Mouse (Mus musculus): ENCODE measurements at regions not wholly inside any gene's neighbourhood (a gene's known extent, or its start where the extent isn't known, plus 50 kb on each side); places are given as distances from the start of the nearest gene placed in this dataset.

DNA sequence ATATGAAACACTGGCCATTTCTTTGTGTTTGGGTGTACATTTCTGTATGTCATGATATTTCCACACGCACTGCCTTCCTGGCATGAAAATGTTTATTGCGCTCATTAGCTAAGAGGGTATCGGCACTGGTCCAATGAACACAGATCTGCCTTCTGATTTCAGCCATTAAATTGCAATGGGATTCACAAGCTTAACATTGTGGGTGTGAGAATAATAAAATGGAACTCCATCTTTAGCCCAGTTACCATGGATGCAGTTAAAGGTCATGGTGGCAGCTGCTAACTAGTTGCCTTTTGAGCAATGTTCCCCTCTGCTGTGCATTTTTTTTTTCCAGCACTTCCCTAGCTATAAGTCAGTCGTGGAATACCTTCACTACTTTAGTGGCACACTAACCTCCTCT, 343.7 kb upstream of the Pou3f3 start:
- WGBS, result 77% methylated on average over 4 of the region's 4 CpGs
- Histone ChIP-seq H3K4me3 (no peak overlapping the region), H3K4me2 (no peak overlapping the region), H3K4me1 (no peaks in the 10 kb centered on the region), H3K9me3 (no peaks in the 10 kb centered on the region), H3K9ac (no peak overlapping the region), H3K27ac (replicated peaks) (no peak overlapping the region), H3K27me3 (replicated peaks) (no peaks in the 10 kb centered on the region), H3K36me3 (no peaks in the 10 kb centered on the region)
- ATAC-seq (ENCODE audit: extremely low read depth, insufficient number of reproducible peaks, low FRiP score, low TSS enrichment), result no peak

DNA sequence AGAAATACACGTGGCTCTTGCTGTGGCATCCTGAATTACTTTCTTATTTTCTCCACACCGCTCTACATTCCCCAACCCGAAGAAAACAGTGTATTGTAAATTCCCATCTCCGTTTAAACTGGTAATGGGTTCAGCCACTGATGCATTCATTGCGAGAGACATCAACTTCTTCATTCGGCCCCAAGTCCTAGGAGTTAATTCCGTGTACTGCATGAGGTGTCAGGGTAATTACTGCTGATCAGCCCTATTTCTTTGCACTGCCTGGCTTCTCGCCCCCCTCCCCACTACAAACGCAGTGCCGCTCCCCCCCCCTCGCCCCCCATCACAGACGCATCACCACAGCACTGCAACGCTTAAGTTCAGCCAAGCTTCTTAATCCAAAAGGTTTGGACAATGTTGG, 343.2 kb upstream of the Pou3f3 start:
- Histone ChIP-seq H3K9me3 (no peaks in the 10 kb centered on the region), H3K4me2 (no peak overlapping the region), H3K27ac (replicated peaks) (no peak overlapping the region), H3K4me1 (no peaks in the 10 kb centered on the region), H3K9ac (no peak overlapping the region), H3K4me3 (no peak overlapping the region), H3K36me3 (no peaks in the 10 kb centered on the region), H3K27me3 (replicated peaks) (no peaks in the 10 kb centered on the region)
- ATAC-seq (ENCODE audit: extremely low read depth, insufficient number of reproducible peaks, low FRiP score, low TSS enrichment), result no peak
- WGBS, result 76% methylated on average over 13 of the region's 13 CpGs

DNA sequence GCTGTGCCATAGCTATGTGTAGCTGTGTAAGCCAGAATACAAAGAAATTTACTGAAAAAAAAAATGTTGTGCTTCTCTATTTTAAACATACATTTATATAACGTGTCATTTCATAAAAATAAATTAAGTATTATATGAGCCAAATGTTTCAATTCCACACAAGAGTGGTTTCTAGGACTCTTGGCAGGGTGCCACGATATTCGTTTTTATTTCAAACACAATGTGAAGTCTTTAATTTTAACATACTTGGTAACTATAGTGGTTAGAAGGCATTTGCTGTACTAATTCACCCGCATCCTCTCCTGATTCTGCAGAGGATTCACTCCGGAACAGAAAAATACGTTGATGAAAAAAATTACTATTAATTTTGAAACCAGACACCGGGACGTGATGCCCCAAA, 342.5 kb upstream of the Pou3f3 start:
- Histone ChIP-seq H3K27ac (replicated peaks) (no peak overlapping the region), H3K4me2 (no peak overlapping the region), H3K9ac (no peak overlapping the region), H3K27me3 (replicated peaks) (no peaks in the 10 kb centered on the region), H3K9me3 (no peaks in the 10 kb centered on the region), H3K4me1 (no peaks in the 10 kb centered on the region), H3K4me3 (no peak overlapping the region), H3K36me3 (no peaks in the 10 kb centered on the region)
- no peak for ATAC-seq (ENCODE audit: extremely low read depth, insufficient number of reproducible peaks, low FRiP score, low TSS enrichment)
- WGBS, result 77% methylated on average over 8 of the region's 8 CpGs

DNA sequence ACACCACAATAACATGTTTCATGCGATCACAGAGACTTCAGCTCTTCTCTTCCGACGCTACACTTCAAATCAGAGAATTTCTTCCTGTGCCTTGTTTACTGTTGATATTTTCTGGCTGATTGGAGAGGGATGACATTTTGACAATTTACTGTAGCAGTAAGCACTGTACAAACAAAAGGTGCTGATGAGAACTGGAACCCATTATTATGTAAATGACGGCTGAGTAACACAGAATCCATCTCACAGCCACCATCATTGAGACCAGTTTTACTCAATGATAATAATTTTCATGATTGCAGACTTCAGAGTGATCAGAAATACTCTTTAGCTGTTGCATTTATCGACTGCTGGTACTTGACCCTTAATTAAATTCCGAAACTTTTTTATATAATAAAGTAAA, 341.5 kb upstream of the Pou3f3 start:
- Histone ChIP-seq H3K4me3 (no peak overlapping the region), H3K27me3 (replicated peaks) (no peaks in the 10 kb centered on the region), H3K9ac (no peak overlapping the region), H3K27ac (replicated peaks) (no peak overlapping the region), H3K4me1 (no peaks in the 10 kb centered on the region), H3K36me3 (no peaks in the 10 kb centered on the region), H3K4me2 (no peak overlapping the region), H3K9me3 (no peaks in the 10 kb centered on the region)
- WGBS, result 85% methylated on average over 6 of the region's 6 CpGs
- no peak for ATAC-seq (ENCODE audit: extremely low read depth, insufficient number of reproducible peaks, low FRiP score, low TSS enrichment)

DNA sequence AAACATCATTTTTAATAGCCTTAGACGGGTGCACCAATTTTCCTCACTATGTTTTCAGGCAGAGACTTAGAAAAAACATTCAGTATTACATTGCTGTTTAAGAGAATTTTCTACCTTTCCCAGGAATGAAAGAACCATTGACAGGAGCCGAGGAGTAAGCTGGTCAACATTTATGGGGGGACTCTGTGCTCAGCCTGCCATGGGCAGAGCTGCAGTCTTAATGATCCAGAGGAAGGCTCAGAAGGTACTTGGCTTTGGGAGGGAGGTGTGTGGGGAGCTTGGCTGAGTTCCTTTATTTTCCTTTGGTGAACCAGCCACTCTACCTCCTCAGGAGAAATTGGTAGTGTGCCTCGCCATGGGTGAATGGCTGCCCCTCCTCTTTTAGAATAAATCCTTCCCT, 333.1 kb upstream of the Pou3f3 start:
- Histone ChIP-seq H3K9me3 (no peaks in the 10 kb centered on the region), H3K27me3 (replicated peaks) (no peaks in the 10 kb centered on the region), H3K4me3 (no peak overlapping the region), H3K27ac (replicated peaks) (no peak overlapping the region), H3K36me3 (no peaks in the 10 kb centered on the region), H3K9ac (no peak overlapping the region), H3K4me1 (no peaks in the 10 kb centered on the region), H3K4me2 (no peak overlapping the region)
- no peak for ATAC-seq (ENCODE audit: extremely low read depth, insufficient number of reproducible peaks, low FRiP score, low TSS enrichment)
- 72% methylated on average over 3 of the region's 3 CpGs for WGBS

DNA sequence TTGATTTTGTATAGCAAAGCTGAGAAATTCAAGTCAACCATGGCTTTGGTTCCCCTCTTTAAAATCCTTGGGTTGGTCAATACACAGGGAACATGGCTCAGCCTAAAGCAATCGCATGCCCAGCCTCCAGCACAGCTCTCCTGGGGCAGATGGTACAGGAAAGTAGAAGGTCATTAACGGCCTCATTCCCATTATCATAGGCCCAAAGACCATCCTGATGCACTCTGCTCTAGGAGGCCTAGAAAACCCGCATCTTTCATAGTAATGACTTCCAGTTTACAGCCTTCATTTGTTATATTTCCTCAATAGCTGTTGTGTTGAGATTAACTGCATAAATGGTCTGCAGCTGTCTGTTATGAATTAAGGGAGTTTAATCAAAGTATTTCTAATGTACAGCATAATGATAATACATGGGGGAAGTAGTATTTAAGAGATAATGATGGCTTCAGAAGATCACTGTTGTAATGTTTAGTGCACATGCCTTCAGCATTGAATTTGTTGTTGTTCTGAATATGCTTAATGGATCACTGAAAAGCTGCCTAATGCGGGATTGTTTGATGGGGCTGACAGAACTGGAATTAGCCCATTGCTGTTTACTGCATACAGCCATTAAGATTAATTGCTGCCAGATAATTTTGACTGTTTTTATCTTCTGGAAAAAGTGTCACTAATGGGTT, 329.8 kb upstream of the Pou3f3 start:
- no peaks in the 10 kb centered on the region for H3K9me3 ChIP-seq
- H3K27ac ChIP-seq (replicated peaks), result no peak overlapping the region
- no peak overlapping the region for H3K4me3 ChIP-seq
- no peak overlapping the region for H3K9ac ChIP-seq
- WGBS, result 65% methylated on average over 4 of the region's 4 CpGs
- no peak overlapping the region for H3K4me2 ChIP-seq
- H3K36me3 ChIP-seq, result no peaks in the 10 kb centered on the region
- H3K27me3 ChIP-seq (replicated peaks), result no peaks in the 10 kb centered on the region
- no peak for ATAC-seq (ENCODE audit: extremely low read depth, insufficient number of reproducible peaks, low FRiP score, low TSS enrichment)
- no peaks in the 10 kb centered on the region for H3K4me1 ChIP-seq

DNA sequence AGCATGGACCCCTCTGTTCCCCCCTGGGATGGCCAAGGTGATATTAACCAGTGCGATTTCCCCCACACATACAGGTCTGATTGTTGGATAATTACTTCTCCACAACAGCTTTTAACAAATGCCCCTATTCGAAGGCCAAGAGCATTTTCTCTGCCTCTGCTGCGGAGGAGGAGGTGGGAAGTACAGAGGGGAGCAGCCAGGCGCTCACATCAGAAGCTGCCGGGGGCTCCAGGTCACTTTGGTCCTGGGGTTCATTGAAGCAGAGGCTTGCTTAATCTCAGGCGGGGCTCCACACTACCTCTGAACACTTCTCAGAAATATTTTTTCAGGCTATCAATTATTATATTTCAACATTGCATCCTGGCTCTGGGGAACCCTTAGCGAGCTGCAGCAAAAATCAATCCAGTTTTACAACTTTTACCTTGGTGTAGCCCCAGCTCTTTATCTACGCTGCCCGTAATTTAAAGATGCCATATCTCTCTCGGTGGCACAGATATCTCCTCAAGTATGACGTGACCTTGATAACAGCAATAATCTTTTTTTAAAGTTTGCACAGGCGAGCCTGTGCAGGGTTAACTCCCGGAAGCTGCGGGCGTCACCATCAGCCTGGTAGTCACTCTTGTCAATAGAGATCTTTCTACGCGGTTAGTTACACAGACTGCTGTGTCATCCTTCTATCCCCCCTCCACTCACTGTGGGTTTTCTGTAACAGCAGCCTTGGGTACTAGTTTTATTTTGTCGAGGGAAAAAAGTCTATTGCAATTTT, 307.5 kb upstream of the Pou3f3 start:
- no peaks in the 10 kb centered on the region for H3K9me3 ChIP-seq
- ATAC-seq (ENCODE audit: extremely low read depth, insufficient number of reproducible peaks, low FRiP score, low TSS enrichment), result no peak
- H3K4me1 ChIP-seq, result no peaks in the 10 kb centered on the region
- 33% methylated on average over 18 of the region's 18 CpGs for WGBS
- H3K36me3 ChIP-seq, result no peaks in the 10 kb centered on the region
- H3K9ac ChIP-seq, result no peak overlapping the region
- H3K27me3 ChIP-seq (replicated peaks), result no peaks in the 10 kb centered on the region
- H3K4me2 ChIP-seq, result peak overlapping the region; percentile 33
- H3K27ac ChIP-seq (replicated peaks), result no peak overlapping the region
- no peak overlapping the region for H3K4me3 ChIP-seq

DNA sequence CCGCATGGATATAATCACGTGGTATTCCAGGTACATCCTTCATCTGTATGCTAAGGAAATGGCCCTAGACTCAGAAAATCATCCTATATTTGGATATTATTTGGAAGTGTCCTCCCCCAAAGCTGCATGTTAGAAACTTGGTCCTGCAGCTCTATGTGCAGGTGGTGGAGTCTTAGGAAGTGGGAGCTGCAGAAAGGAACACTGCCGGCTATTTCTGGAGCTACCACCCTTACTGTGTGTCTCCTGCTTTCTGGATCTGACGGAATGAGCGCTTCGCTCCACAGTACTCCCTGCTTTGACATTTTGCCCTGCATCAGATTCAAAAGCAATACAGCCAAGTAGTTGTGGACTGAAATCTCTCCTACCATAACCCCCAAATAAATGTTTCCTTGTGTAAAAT, 306.8 kb upstream of the Pou3f3 start:
- no peak for ATAC-seq (ENCODE audit: extremely low read depth, insufficient number of reproducible peaks, low FRiP score, low TSS enrichment)
- Histone ChIP-seq H3K4me3 (no peak overlapping the region), H3K9me3 (no peaks in the 10 kb centered on the region), H3K36me3 (no peaks in the 10 kb centered on the region), H3K4me1 (no peaks in the 10 kb centered on the region), H3K27me3 (replicated peaks) (no peaks in the 10 kb centered on the region), H3K4me2 (no peak overlapping the region; the same call in 1 of the 2 replicates), H3K27ac (replicated peaks) (no peak overlapping the region), H3K9ac (no peak overlapping the region)
- 77% methylated on average over 6 of the region's 6 CpGs for WGBS

DNA sequence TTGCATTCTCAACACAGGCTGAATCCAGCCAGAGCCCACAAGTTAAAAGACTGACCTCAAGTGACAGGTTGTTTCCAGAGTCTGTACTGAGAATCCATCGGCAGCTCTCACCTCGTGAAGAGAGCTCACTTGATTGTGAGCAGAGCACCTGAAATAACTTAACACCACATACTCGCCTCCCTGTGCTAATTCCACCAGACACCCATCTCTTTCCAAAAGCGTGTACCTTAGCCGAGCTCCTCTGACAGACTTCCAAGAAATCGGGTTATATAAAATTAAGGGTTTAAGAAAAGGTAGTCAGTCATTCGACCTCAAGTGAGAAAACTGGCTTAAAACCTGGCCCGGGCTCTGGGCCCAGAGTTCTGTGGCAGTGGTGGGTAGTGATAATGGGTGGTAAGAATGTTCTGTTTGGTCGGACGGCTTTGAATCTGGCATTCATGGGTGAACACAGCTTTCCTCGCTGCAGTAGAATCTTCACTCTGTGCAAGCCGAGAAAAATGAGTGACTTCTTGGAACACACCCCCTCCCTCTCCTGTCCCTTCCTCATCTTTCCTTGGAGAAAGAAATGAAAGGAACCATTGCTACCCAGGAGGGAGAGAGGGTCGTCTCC, 299.8 kb upstream of the Pou3f3 start:
- H3K9ac ChIP-seq, result no peak overlapping the region
- no peaks in the 10 kb centered on the region for H3K27me3 ChIP-seq (replicated peaks)
- H3K4me1 ChIP-seq, result no peaks in the 10 kb centered on the region
- no peaks in the 10 kb centered on the region for H3K36me3 ChIP-seq
- no peaks in the 10 kb centered on the region for H3K9me3 ChIP-seq
- no peak overlapping the region for H3K27ac ChIP-seq (replicated peaks)
- no peak overlapping the region for H3K4me3 ChIP-seq
- no peak overlapping the region for H3K4me2 ChIP-seq
- 72% methylated on average over 13 of the region's 13 CpGs for WGBS
- ATAC-seq (ENCODE audit: extremely low read depth, insufficient number of reproducible peaks, low FRiP score, low TSS enrichment), result no peak

DNA sequence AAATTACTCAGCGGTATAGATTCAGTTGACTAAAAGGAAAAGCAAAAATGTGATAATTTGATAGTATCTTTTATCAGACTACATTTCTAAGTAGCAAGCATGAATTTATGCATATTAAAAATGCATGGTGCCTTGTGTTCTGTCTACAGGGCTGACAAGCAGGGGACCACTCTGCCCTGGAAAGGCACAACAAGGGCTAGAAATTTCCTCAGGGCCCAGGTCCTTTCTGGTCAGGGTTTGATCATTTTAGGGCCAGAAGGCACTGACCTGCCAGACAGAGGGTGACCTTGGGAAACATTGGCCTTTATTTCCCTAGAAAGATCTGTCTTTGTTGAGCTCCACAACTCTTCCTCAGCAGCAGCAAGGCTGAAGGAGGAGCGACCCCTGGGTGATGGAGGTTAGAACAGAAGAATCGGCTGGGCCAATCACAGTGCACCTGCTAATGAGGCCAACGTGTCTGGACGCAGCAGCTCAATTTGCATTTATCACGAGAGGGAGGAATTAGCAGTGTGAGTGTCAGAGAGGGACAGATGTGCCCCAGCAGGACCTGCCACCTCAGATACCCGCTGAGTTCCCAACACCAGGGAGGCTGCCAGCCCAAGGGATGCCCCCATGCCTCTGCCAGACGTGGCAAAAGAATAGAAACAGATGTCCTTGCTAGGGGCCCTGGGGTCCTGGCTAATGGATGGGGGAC, 297.0 kb upstream of the Pou3f3 start:
- no peaks in the 10 kb centered on the region for H3K27me3 ChIP-seq (replicated peaks)
- H3K9ac ChIP-seq, result no peak overlapping the region
- H3K4me3 ChIP-seq, result no peak overlapping the region
- WGBS, result 20% methylated on average over 8 of the region's 8 CpGs
- H3K36me3 ChIP-seq, result no peaks in the 10 kb centered on the region
- no peak for ATAC-seq (ENCODE audit: extremely low read depth, insufficient number of reproducible peaks, low FRiP score, low TSS enrichment)
- H3K9me3 ChIP-seq, result no peaks in the 10 kb centered on the region
- H3K4me1 ChIP-seq, result no peaks in the 10 kb centered on the region
- no peak overlapping the region for H3K27ac ChIP-seq (replicated peaks)
- no peak overlapping the region for H3K4me2 ChIP-seq

DNA sequence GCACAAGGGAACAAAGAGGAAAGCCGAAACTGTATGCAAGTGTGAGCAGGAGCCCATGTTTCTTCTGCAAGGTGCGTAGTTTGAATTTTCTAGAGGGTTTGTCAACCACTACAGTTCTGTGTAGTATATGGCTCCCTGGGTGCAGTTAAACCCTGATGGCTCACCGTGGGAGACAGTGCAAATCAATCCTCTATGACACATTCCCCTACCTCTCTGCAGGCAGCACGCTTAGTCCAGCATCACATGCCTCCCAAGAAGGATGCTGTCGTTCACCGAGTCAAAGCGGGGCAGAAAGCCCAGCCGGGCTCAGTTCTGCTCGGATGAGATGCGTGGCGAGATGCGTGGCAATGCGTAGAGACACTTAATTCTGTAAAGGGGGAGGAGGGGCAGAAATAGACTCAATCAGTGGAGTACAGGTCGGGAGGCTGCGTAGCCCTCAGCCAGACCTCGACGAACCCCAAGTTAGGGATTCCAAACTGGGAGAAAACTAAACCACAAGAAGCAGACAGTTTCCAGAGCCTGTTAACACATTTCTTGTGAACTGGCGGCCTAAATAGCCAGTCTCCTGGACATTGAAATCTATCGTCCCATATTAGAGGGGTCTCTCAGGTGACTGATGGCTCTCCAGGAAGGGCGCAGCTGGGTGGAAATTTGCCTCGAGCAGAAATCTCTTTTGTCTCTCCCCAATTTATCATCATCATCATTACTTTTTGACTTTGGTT, 279.6 kb upstream of the Pou3f3 start:
- Histone ChIP-seq H3K36me3 (no peaks in the 10 kb centered on the region), H3K4me2 (no peak overlapping the region), H3K27ac (replicated peaks) (no peak overlapping the region), H3K27me3 (replicated peaks) (peaks cover 6% of the 10 kb centered on the region), H3K4me1 (peaks cover 7% of the 10 kb centered on the region), H3K9ac (no peak overlapping the region), H3K4me3 (no peak overlapping the region), H3K9me3 (no peaks in the 10 kb centered on the region)
- 66% methylated on average over 21 of the region's 21 CpGs for WGBS
- ATAC-seq (ENCODE audit: extremely low read depth, insufficient number of reproducible peaks, low FRiP score, low TSS enrichment), result no peak; the same call in 1 of the 2 replicates
